Mouse (Mus musculus) lung, embryonic 14.5 days (tissue): ENCODE results near the gene Diablo. TPM values are rescaled to one million over a fixed set of nuclear protein-coding genes. Genes with fewer than 3 reads are reported as not detected.

Experiments used
- ATAC-seq: fragments of 200-750 bp; cut with Nextera tagmentation; 2 replicates; pipeline ENCODE4 v1.8.0; 2017; ENCODE audit warnings: mild to moderate bottlenecking, moderate TSS enrichment, moderate library complexity; ENCODE audit not compliant: insufficient read depth
- DNase-seq: peaks from one replicate; pipeline ENCODE4 v3.0.0-alpha.2; 2015
- H3K27ac ChIP-seq: fragments of 300-500 bp; sonication (generic); 2 replicates; pipeline ENCODE4 v1.5.1; 2014; ENCODE audit warnings: low read depth, mild to moderate bottlenecking, moderate library complexity
- H3K27me3 ChIP-seq: fragments of 300-500 bp; sonication (generic); 2 replicates; pipeline ENCODE4 v1.6.1; 2014; ENCODE audit warnings: low read length, control low read depth; ENCODE audit not compliant: insufficient read depth
- H3K36me3 ChIP-seq: fragments of 300-500 bp; sonication (generic); 2 replicates; pipeline ENCODE4 v1.6.1; 2014; ENCODE audit warnings: control low read depth; ENCODE audit not compliant: insufficient read depth
- H3K4me1 ChIP-seq: fragments of 300-500 bp; sonication (generic); 2 replicates; pipeline ENCODE4 v1.6.1; 2014; ENCODE audit warnings: antibody characterized with exemption, control low read depth; ENCODE audit not compliant: insufficient read depth
- H3K4me2 ChIP-seq: fragments of 300-500 bp; sonication (generic); 2 replicates; pipeline ENCODE4 v1.6.1; 2014; ENCODE audit warnings: mild to moderate bottlenecking
- H3K4me3 ChIP-seq: fragments of 300-500 bp; sonication (generic); 2 replicates; pipeline ENCODE4 v1.5.1; 2014; ENCODE audit warnings: low read depth, low read length
- H3K9ac ChIP-seq: fragments of 300-500 bp; sonication (generic); 2 replicates; pipeline ENCODE4 v1.6.1; 2014
- H3K9me3 ChIP-seq: fragments of 300-500 bp; sonication (generic); 2 replicates; pipeline ENCODE4 v1.6.1; 2016; ENCODE audit warnings: low read depth, low read length, control low read depth
- CTCF ChIP-seq: IDR thresholded peaks from 2 replicates; pipeline ENCODE4 v1.5.1; 2016; ENCODE audit warnings: antibody characterized with exemption, low read depth
- WGBS: fragments of 180-500 bp; shearing (Covaris S2); extraction: QIAGEN DNeasy Blood & Tissue Kit; methylation state at CpG from one replicate; pipeline ENCODE4 v1.1.7; 2014; 5-methylcytosine and 5-hydroxymethylcytosine counted together
- microRNA-seq: library from miRNA; unstranded; fragments of <30 nt; microRNA quantifications from one replicate; pipeline ENCODE4, GENCODE M21; 2016; ENCODE audit warnings: borderline number of aligned reads
- polyA plus RNA-seq: library from polyadenylated mRNA; unstranded; fragments of >200 nt; fragmentation: Nextera tagmentation; extraction: Ambion mirVana; gene quantifications from 2 replicates; pipeline ENCODE4 v1.2.1, GENCODE M21; 2014

Diablo gene
- polyA plus RNA-seq, 1 experiment from 2014 or later = 108 TPM

GRCm38 (mm10) chr5:123473817-123474216 lies 50.2 kb downstream of the Diablo start:
- H3K36me3 ChIP-seq = no peaks in the 10 kb centered on the region
- no peak overlapping the region for H3K4me3 ChIP-seq
- H3K4me1 ChIP-seq = no peaks in the 10 kb centered on the region
- no peak overlapping the region for H3K9ac ChIP-seq
- ATAC-seq (no peak), DNase-seq (no peak)
- 76% methylated on average over 5 of the region's 5 CpGs for WGBS
- H3K9me3 ChIP-seq = no peaks in the 10 kb centered on the region
- H3K27ac ChIP-seq = no peak overlapping the region
- no peak for TF ChIP-seq CTCF
- H3K27me3 ChIP-seq = no peaks in the 10 kb centered on the region
- no peak overlapping the region for H3K4me2 ChIP-seq

GRCm38 (mm10) chr5:123470784-123471400 lies 53.1 kb downstream of the Diablo start:
- no peak overlapping the region; the same call in 1 of the 2 replicates for H3K4me3 ChIP-seq
- ATAC-seq (no peak), DNase-seq (peak; percentile 10)
- H3K36me3 ChIP-seq = no peaks in the 10 kb centered on the region
- peak overlapping the region; percentile 54 for H3K4me2 ChIP-seq
- no peaks in the 10 kb centered on the region for H3K27me3 ChIP-seq
- no peak overlapping the region for H3K27ac ChIP-seq
- H3K9me3 ChIP-seq = no peaks in the 10 kb centered on the region
- 3% methylated on average over 10 of the region's 10 CpGs for WGBS
- no peak for TF ChIP-seq CTCF
- H3K4me1 ChIP-seq = no peaks in the 10 kb centered on the region
- H3K9ac ChIP-seq = peak overlapping the region; percentile 20; the same call in 1 of the 2 replicates

- no peak overlapping the region for H3K9ac ChIP-seq
- ATAC-seq = no peak
- no peak for DNase-seq
- no peak overlapping the region for H3K4me2 ChIP-seq
- H3K9me3 ChIP-seq = no peaks in the 10 kb centered on the region
- H3K36me3 ChIP-seq = no peaks in the 10 kb centered on the region
- WGBS = 81% methylated on average over 1 of the region's 1 CpGs
- no peaks in the 10 kb centered on the region for H3K4me1 ChIP-seq
- H3K27me3 ChIP-seq = no peaks in the 10 kb centered on the region
- no peak for TF ChIP-seq CTCF
- H3K27ac ChIP-seq = no peak overlapping the region
- H3K4me3 ChIP-seq = no peak overlapping the region
These were observed 59.3 kb downstream of the Diablo start for GRCm38 (mm10) chr5:123464638-123465037.

- TF ChIP-seq CTCF = no peak
- Histone ChIP-seq H3K4me2 (no peak overlapping the region), H3K36me3 (0 out of 2 replicates have a peak, but pooled peaks cover 3% of the 10 kb centered on the region), H3K4me3 (no peak overlapping the region), H3K27me3 (no peaks in the 10 kb centered on the region), H3K9me3 (no peaks in the 10 kb centered on the region), H3K9ac (no peak overlapping the region), H3K4me1 (no peaks in the 10 kb centered on the region), H3K27ac (no peak overlapping the region)
- DNase-seq = no peak
- ATAC-seq = no peak
- 40% methylated on average over 5 of the region's 5 CpGs for WGBS
These were observed 62.6 kb downstream of the Diablo start for GRCm38 (mm10) chr5:123461420-123461819.

Small RNA genes within 50 kb of the gene (microRNA-seq; reads per million reads assigned to microRNA genes)
- 2.6 reads per million, percentile 6 among the genes with 10 or more reads in this experiment for gene Mir7647

Other genes starting within 250 kb of the Diablo start
- gene Bcl7a, start 180.3 kb downstream of the Diablo start, polyA plus RNA-seq = 24.9 and 25.0 TPM in 2 replicates
- gene Mlxip, start 129.4 kb downstream of the Diablo start, polyA plus RNA-seq = 27.3 and 27.7 TPM in 2 replicates
- not detected in 2 replicates for gene Lrrc43, start 34.9 kb downstream of the Diablo start, polyA plus RNA-seq
- gene Il31, start 34.7 kb downstream of the Diablo start, polyA plus RNA-seq = not detected in 2 replicates
- gene B3gnt4, start 13.7 kb downstream of the Diablo start, polyA plus RNA-seq = 0.16 and 0.39 TPM in 2 replicates
- 0.53 and 0.62 TPM in 2 replicates for gene Gm49027, start 1.3 kb upstream of the Diablo start, polyA plus RNA-seq
- 27.8 and 28.2 TPM in 2 replicates for gene Vps33a, start 48.9 kb upstream of the Diablo start, polyA plus RNA-seq
- 33.8 and 33.9 TPM in 2 replicates for gene Clip1, start 160.4 kb upstream of the Diablo start, polyA plus RNA-seq
- gene Zcchc8, start 196.9 kb upstream of the Diablo start, polyA plus RNA-seq = 92.0 and 95.1 TPM in 2 replicates
- 103 and 118 TPM in 2 replicates for gene Rsrc2, start 225.2 kb upstream of the Diablo start, polyA plus RNA-seq
- 44.2 and 44.4 TPM in 2 replicates for gene Kntc1, start 225.5 kb upstream of the Diablo start, polyA plus RNA-seq